Mouse (Mus musculus): ENCODE results near the gene Nt5c2.

GRCm38 (mm10) chr19:46959536-46959935 is 55.4 kb downstream of the Nt5c2 start:
- TF ChIP-seq CTCF (IDR thresholded peaks at IDR 0.05; ENCODE audit: borderline replicate concordance, insufficient read depth, low read length) (no peak), POLR2A (IDR thresholded peaks at IDR 0.05; ENCODE audit: low read depth, low read length) (no peak)
